Mouse (Mus musculus): ENCODE results near the gene Timeless.
A peak's percentile ranks its signal among the peaks of the same experiment; 100 is the strongest.
"Not testable (repeated sequence)": the region's sequence is repeated elsewhere in the genome, so short reads cannot be mapped to it uniquely, and the experiment has no call there.

Timeless gene

DNA sequence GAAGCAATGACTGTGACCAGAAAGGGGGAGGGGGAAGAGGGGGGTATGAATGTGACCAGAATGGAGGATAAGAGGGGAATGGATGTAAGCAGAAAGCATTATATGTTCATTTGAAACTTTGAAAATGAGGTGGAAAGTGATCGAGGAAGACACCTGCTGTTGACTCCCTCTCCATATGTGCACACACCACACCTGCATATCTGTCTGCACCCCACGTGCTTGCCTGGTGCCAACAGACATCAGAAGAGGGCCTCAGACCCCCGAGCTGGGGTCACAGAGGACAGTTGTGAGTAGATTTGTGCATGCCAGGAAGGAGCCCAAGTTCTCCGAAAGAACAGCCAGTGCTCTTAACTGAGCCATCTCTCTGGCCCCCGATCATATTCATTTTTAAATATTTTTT is 28.1 kb downstream of the Timeless start:
- DNase-seq = no peak

DNA sequence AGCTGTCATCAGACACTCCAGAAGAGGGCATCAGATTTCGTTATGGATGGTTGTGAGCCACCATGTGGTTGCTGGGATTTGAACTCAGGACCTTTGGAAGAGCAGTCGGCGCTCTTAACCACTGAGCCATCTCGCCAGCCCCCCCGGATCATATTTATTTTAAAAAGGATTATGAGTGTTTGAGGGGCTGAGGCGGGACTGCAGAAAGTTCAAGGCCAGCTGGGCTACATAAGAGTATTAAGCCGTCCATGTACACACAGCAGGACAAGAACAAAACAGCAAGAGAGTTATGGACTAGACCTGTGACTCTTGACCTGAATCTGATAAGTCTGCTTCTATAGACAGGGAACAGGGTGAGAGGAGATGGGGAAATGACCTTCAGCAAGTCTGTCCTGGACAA is 28.5 kb downstream of the Timeless start:
- DNase-seq = not testable (repeated sequence)

DNA sequence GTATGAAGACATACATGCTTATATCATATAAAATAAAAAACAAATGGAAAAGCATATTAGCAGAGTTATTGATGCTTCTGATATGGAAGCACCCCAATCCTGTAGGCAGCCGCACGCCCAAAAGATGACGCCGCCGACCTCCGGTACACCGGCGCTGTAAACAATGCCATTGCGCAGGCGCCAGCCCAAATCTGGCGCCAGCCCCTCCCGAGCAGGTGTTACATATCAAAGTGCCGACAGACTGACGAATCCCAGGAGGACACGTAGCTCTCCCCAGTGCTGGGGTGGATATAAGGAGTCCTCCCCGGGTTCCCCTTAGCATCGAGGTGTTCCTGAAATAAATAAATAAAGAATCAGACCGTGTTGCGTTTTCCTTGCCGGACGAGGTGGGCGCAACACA is 30.4 kb downstream of the Timeless start:
- no peak for DNase-seq

DNA sequence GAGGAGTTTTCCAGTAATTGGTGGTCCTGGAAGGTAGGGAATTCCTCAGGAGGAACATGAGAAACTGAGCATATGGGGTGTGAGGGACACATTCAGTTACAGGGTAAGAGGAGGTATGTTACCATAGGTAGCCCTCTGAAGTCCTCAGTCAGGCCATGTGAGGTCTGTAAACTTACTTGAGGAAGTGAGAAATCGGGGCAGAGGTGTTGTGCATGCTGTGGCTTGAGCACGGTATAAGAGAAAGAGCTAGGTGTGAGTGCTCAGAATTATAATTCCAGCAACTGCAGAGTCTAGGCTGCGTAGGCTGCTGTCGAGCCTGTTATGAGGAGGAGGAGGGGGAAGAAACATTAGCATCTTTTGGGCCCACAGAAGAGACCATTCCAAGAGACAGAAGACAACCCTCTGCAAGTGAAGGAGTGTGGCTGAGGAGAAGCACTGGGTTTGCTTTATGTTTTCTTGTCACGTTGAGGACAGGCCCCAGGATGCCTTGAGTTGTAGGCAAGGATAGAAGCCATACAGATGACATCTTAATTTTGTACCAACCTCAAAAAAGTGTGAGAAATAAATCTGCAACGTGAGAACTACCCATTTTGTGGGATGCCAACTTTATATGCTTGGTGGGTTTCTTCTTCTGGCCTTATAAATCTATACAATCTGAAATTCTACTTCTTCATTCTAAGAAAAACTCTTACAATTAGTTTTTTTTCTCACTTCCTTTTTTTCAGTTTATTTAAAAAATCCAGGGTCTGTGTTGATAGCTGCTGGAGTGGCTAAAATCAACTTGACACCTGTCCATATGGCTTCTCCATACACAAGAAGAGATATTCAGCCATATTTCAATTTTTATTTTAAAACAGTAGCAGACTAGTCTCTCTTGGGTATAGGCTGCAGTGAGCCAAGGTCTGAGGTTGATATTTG is 31.8 kb downstream of the Timeless start:
- no peak for DNase-seq

DNA sequence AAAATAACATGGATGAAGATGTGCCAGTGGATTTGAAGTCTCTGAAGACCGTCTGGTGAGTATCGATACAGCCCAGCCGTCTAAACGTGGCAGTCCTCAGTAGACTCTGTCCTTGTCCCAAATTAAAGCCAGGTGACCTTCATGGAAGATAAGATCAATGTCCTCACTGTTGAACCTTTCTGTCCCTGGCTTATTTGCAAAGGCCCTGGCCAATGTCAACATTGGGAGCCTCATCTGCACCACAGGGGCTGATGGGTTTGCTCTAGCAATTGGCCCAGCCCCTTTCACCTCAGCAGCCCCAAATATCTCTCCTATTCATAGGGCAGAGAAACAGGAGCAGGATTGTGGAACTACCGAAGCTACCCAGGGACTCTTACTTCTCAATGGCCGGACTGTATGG is 36.5 kb downstream of the Timeless start, which contains the start of gene Apof:
Gene Apof, plus strand, starts transcription at position 301 of the 400 bp plus-strand sequence.
- DNase-seq = no peak

DNA sequence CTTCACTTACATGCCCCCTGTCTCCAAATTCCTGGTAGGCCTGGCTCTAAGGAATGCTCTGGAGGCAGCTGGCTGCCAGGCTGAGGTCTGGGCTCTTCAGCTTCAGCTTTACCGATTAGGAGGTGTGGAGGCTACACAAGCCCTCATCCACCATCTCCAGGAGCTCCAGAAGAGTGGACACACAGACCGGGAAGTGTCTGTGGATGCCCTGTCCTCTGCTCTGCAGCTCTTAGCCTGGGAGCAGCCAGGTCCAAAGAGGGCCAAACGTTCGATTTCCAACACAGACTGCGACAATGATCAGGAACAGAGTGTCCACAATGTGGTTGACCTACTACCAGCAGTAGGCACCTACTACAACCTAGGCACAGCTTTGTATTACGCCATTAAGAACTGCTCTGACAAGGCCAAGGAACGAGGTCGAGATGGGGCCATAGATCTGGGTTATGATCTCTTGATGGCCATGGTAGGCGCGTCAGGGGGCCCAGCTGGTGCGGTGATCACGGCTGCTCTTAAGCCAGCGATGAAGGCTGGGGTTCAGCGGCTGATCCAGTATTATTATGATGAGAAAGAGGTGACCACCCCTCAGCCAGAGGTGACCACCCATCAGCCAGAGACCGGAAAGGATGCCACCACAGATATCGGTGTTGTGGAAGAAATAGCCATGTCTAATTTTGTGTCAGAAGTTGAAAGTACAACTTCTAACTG is 37.5 kb downstream of the Timeless start:
- no peak for DNase-seq

DNA sequence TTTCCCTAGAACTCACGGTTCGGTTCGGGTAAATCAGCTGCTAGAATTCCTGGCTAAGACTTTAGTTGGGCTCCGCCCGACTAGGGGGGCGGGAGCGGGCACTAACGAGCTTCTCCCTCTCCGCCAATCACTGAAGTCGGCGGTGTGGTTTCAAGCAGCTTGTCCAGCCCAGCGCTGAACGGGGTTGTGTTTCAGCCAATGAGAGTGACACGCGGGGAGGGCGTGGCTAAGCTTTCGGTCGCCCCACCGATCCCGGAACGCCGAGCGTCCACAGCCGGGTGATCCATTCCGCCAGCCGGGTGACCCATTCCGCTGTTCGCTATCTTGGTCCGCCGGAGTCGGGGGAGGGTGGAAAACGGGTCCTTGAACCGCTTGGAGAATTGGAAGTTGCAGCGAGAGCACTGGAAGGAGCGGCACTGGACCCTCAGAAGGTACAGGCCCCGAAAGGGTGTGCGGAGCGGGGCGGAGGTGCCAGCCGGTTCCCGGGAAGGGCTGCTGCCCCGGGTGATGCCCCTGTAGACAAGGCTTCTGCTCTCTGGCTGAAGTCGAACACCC is 38.5 kb downstream of the Timeless start, which contains the start of gene Stat2:
Gene Stat2, plus strand, starts transcription at position 273 of the 555 bp plus-strand sequence.
- DNase-seq = peak; percentile 97

DNA sequence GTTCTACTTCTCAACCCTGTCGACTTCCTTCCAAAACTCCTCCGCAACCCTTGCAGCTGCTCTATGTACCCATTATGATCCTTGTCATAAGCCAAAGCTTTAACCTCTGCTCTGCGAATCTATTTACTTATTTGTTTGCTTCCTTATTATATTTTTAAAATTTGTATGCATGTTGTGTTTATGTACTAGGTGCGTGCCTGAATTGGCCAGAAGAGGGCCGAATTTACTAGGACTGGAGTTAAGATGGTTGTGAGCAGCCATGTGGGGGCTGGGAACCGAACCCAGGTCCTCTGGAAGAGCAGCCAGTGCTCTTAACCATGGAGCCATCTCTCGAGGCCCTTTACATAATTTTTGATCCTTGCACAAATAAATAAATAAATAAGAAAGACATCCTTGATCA is 39.0 kb downstream of the Timeless start:
- no peak for DNase-seq

DNA sequence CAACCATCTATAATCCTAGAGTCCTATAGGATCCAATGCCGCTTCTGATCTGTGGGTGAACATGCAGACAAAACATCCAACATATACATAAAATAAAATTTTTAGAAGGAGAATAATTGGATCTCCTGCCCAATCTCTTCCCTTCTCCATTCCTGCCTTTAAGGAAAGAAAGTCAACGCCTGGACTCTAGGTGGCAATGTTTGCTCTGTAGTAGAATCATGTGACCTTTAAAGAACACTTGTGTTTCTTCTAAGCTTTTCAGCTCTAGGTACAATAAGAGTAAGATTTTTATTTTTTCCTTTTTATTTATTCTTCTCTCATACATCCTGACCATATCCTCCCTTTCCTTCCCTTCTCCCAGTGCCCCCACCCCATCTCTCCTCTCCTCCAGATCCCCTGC is 40.0 kb downstream of the Timeless start:
- DNase-seq = no peak

DNA sequence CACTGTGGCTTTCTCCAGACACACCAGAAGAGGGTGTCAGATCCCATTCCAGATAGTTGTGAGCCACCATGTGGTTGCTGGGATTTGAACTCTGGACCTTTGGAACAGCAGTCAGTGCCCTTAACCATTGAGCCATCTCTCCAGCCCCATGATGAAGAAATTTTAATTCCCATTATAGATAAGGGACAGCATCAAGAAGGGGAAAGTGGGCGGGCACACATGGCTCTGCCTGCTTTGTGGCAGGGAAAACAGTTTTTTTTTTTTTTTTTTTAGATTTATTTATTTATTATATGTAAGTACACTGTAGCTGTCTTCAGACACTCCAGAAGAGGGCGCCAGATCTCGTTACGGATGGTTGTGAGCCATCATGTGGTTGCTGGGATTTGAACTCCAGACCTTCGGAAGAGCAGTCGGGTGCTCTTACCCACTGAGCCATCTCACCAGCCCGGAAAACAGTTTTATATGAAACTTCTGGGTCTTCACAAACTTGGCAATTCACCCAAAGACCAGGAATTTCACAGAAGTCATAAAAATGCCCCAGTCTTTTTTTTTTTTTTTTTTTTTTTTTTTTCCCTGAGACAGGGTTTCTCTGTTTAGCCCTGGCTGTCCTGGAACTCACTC is 41.1 kb downstream of the Timeless start:
- not testable (repeated sequence) for DNase-seq

DNA sequence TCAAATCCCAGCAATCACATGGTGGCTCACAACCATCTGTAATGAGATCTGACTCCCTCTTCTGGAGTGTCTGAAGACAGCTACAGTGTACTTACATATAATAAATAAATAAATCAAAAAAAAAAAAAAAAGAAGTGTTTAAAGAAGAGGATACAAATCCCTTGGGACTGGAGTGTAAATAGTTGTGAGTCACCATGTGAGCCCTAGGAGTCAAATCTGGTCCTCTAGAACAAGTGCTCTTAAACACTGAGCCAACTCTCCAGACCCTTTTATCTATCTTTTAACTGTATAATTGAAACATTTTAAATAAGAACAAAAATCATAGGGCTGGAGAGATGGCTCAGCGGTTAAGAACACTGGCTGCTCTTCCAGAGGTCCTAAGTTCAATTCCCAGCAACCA is 43.5 kb downstream of the Timeless start:
- not testable (repeated sequence) for DNase-seq

DNA sequence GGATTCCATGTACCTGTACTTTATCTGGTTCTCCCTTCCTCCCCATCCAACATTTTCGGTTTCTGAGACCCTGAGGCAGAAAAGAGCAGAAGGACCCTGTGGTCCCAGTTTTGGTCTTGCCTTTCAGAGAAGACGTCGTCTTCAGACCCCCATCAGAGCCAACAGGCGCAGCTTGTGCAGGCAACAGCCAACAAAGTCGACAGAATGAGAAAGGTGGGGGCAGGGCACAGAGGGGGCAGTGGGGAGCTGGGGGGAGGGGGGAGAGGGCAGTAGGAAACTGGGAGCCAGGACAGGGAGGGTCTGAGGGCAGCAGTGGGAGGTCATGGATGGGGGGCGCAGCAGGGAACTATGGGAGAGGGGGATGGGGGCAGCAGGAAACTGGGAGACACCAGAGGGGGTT is 46.3 kb downstream of the Timeless start:
- no peak for DNase-seq

DNA sequence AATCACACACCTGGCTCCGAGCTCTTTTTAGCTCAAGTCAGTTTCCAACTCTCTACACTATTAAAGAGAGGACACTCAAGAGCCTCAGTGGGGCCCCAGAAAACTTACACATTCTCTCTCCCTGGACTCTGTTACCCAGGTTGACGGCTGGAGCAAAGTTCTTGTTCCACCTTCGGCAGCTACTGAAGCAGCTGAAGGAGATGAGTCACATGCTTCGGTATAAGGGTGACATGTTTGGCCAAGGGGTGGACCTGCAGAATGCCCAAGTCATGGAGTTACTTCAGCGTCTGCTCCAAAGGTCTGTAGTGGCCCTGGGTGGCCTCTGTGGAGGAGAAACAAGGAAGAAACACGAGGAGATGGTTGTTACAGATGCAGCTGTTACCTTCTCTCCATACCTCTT is 49.1 kb downstream of the Timeless start:
- DNase-seq = peak; percentile 23

DNA sequence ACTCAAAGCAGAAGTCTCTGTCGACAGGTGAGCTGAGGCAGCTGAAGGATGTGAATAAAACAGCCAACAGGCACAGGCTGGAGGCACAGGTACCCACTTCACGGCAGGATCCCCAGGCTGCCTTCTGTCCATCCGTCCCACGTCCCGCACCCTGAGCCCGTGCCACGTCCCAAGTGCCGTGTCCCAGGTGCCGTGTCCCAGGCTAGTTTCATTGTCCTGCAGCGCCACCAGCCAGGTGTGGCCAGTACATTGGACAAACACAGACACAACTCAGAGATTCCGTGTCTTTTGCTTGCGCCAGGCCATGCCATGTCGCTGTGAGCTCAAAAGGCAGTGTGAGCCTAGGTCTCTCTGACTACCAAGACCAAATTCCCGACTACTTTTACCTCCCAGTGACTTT is 49.8 kb downstream of the Timeless start:
- DNase-seq = no peak

DNA sequence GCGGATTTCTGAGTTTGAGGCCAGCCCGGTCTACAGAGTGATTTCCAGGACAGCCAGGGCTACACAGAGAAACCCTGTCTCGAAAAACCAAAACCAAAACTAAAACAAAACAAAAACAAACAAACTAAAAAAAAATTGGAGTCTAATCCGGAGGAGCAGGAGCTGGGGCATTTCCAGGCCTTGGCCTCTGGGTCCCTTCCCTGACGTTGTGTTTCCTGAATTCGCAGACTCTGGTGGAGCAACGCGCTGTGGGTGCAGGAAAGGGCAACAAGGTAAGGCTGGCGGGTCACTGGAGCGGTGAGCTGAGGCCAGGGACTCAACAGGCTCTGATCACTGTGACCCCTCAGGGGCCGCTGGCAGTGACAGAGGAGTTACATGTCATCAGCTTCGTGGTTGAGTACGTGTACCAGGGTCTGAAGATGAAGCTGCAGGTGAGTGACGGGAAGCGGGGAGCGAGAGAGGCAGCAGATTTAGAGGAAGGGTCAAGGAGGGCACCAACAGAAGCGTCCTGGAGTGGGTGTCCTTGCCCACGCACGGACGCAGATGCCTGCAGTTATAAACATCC is 51.1 kb downstream of the Timeless start:
- peak; percentile 14 for DNase-seq

DNA sequence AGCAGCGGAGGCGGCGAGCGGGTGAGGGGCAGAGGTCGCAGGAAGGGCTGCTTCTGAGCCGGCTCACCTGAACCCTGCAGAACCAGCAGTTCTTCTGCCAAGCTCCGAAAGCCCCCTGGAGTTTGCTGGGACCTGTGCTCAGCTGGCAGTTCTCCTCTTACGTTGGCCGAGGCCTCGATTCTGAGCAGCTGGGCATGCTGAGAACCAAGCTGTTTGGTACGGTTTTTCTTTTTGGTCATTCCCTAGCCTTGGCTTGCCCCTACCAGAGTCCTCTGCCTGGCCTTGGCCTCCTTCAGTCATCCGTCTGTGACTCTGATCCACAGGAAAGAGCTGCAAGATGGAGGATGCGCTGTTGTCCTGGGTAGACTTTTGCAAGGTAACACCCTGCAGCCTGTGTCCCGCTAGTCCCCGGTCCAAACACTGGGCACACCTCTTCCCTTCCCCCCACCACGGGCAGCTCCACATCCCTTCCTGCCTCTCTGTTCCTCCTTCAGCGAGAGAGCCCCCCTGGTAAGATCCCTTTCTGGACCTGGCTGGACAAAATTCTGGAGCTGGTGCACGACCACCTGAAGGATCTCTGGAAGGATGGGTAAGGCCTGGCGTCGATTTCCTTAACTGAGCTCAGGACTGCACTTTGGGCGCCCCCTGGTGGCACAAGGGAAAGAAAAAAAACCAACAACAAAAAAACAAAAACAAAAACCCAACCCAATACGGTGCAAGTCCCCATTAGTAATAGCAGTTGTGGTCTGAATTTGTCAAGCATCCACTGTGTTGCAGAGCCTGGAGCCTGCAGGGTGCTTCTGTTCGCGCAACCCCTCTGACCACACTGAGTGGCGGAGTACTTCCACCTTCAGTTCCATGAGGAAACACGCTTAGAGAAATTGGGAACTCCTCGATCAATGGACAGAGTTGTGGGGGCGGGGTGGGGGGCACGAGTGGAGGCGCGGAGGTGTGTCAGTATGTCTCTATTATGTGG is 52.0 kb downstream of the Timeless start:
- DNase-seq = peak; percentile 81

DNA sequence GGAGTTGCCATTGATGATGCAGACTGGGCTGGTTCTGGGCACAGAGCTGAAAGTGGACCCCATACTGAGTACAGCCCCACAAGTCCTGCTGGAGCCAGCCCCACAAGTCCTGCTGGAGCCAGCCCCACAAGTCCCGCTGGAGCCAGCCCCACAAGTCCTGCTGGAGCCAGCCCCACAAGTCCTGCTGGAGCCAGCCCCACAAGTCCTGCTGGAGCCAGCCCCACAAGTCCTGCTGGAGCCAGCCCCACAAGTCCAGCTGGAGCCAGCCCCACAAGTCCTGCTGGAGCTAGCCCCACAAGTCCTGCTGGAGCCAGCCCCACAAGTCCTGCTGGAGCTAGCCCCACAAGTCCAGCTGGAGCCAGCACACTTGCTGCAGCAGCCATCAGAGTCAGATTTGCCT is 58.7 kb downstream of the Timeless start:
- DNase-seq = not testable (repeated sequence)

DNA sequence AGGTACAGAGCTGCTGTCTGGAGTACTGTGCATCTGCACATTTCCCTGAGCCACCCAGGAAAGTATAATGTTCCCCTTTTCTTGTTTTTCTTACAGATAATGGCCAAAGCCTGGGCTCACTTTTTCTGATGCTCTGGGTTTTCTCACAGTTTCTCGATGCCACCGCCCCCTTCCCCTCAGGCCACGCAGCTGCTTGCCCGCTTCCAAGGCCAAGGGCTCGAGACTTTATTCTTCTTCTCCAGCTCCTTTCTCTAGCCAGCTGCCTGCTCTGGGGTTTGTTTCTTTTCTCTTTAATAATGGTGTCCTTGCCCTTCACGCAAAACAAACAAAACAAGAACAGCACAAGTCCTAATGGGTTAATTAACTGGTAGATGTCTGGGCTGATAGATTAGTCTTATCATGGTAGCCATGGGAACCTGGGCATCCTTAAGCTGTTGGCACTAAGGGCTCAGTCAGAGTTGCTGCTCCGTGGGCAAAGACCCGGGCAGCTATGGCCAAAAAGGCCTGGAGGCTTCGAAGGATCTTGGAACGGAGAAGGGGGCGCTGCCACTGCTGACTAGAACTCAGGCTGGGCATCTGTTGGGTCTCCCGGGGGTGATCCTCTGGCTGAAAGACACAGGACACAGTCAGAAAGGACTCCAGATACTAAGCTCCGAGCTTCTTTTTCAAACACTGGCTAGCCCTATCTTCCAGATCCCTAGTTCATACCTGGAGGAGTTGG is 64.7 kb downstream of the Timeless start:
- no peak for DNase-seq

DNA sequence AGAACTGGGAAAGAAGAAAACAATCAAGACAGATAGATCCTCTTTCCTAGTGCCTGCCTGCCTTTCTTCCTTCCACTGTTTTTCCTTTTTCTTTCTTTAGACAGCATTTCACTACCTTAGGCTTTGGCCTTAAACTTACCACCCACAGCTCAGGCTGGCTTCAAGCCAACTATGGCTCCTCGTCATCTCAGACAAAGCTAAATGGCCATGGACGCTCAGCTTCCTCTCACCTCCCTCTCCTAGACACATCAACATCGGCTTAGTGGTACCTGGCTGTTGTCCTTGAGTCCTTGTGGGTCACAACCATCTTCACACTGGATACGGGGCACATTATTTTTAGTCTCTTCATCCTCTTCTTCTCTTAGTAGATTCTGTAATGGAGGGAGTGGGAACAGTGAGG is 65.4 kb downstream of the Timeless start:
- DNase-seq = no peak

DNA sequence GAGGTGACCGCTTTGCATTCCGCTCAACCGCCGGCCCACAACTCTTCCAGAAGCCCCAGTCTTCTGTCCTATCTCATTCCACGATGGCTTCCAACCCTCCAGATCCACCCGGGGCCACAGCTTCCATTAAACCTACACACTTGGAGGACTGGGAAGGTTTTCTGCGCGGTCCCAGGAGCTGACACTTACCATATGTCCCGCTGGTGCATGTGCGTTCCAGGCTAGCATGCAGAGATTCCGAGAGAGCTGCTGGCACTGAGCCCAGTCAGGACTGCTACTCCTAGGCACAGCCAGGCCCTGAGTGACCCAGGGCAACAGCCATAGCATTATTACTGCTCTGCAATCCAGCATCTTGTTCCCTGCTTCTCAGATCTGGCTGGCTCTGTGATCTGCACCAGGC is 65.8 kb downstream of the Timeless start:
- DNase-seq = no peak

DNA sequence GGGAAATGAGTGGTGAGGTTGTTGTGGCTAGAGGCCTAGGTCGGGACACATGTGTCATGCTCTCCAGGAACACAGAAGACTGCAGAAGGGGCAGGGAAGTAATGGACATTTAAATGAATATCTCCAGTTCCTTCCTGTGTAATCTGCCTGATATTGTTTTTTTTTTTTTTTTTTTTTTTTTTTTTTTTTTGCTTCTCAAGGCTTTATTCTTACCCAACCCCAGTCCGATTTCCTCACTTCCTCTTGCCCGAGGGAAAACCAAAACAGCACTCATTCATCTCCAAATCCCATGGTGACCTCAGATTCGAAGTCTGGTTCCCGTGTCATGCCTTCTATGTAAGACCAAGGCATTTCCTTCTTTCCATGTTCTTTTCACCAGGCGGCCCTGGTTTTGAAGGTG is 66.4 kb downstream of the Timeless start:
- DNase-seq = no peak

Data from kidney, adult 18-20 months (tissue).